Comparison of ENCODE assay signal across 23 mouse cellular contexts in the genomic region with DNA sequence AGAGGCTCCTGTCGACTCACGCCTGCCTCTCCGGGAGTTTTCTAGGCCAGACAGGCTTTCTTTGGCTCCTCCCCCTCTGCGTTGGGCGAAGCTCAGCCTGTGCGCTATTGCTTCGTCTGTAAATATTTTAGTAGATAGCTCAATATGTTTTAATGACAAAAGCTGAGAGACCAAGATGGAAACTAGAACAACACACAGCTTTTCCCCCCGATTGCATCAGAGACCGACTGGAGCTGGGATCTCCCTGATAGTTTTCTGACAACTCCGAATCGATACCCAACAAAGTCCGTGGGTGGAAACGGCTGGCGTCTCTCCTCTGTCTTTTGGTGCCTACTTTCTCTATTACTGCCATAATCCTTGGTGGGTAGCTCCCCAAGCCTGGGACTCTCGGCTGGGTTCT.
"Had no signal": no experiment of that assay in that cellular context is flagged by ENCODE, and none has a peak within 500 bp of the region (broad histone marks: within the 10 kb centered on the region; RNA-seq: fewer than 3 reads in every experiment).

No protein-coding gene starts in this region.

- H3K27me3 ChIP-seq: limb, embryonic 12.5 days; limb, embryonic 15.5 days; lung, embryonic 15.5 days; midbrain, embryonic 13.5 days; neural tube, embryonic 13.5 days; stomach, embryonic 15.5 days had no signal

- H3K9me3 ChIP-seq: limb, embryonic 12.5 days; limb, embryonic 15.5 days; lung, embryonic 15.5 days; megakaryocyte, embryonic 14.5 days; midbrain, embryonic 10.5 days; midbrain, embryonic 13.5 days; neural tube, embryonic 13.5 days; stomach, embryonic 15.5 days had no signal

- H3K4me3 ChIP-seq: left cerebral cortex, adult 2 months; limb, embryonic 12.5 days; limb, embryonic 15.5 days; lung, embryonic 15.5 days; megakaryocyte, embryonic 14.5 days; midbrain, embryonic 10.5 days; midbrain, embryonic 13.5 days; myocyte; neural tube, embryonic 13.5 days; stomach, embryonic 15.5 days had no signal

- H3K27ac ChIP-seq: kidney, postnatal 0 days; limb, embryonic 12.5 days; limb, embryonic 15.5 days; lung, embryonic 15.5 days; midbrain, embryonic 10.5 days; midbrain, embryonic 13.5 days; neural tube, embryonic 13.5 days; stomach, embryonic 15.5 days had no signal

- H3K9ac ChIP-seq: limb, embryonic 12.5 days; limb, embryonic 15.5 days; lung, embryonic 15.5 days; midbrain, embryonic 13.5 days; neural tube, embryonic 13.5 days; stomach, embryonic 15.5 days had no signal

- H3K4me2 ChIP-seq: limb, embryonic 12.5 days; limb, embryonic 15.5 days; lung, embryonic 15.5 days; midbrain, embryonic 13.5 days; neural tube, embryonic 13.5 days; stomach, embryonic 15.5 days had no signal

- ATAC-seq: intestine, postnatal 0 days; midbrain, embryonic 13.5 days; midbrain, embryonic 16.5 days had no signal

- DNase-seq: kidney, adult 2 months; kidney, postnatal 36 days; left cerebral cortex, postnatal 4 days; lung, adult 18-20 months; lung, postnatal 10 days; lung, postnatal 36 days; retina, postnatal 1 day; right cerebral cortex, postnatal 25 days; spleen, adult 18-20 months; thymus, postnatal 36 days had no signal

- H3K36me3 ChIP-seq: lung, embryonic 15.5 days; stomach, embryonic 15.5 days had no signal

- H3K4me1 ChIP-seq: limb, embryonic 15.5 days; lung, embryonic 15.5 days; stomach, embryonic 15.5 days had no signal
